Mouse (Mus musculus) hindbrain, embryonic 12.5 days (tissue): ENCODE results near the gene Nkiras2. TPM values are rescaled to one million over a fixed set of nuclear protein-coding genes. Genes with fewer than 3 reads are reported as not detected.
"Not testable (repeated sequence)": the region's sequence is repeated elsewhere in the genome, so short reads cannot be mapped to it uniquely, and the experiment has no call there.

Source experiments
- ATAC-seq: fragments of 200-750 bp; cut with Nextera tagmentation; 2 replicates; pipeline ENCODE4 v1.8.0; 2017; ENCODE audit warnings: moderate TSS enrichment; ENCODE audit not compliant: low FRiP score
- H3K27ac ChIP-seq: fragments of 300-500 bp; sonication (generic); 2 replicates; pipeline ENCODE4 v1.5.1; 2016; ENCODE audit warnings: mild to moderate bottlenecking
- H3K27me3 ChIP-seq: fragments of 300-500 bp; sonication (generic); 2 replicates; pipeline ENCODE4 v1.6.1; 2016; ENCODE audit warnings: mild to moderate bottlenecking
- H3K36me3 ChIP-seq: fragments of 300-500 bp; sonication (generic); 2 replicates; pipeline ENCODE4 v1.6.1; 2016; ENCODE audit warnings: mild to moderate bottlenecking
- H3K4me1 ChIP-seq: fragments of 300-500 bp; sonication (generic); 2 replicates; pipeline ENCODE4 v1.6.1; 2016
- H3K4me2 ChIP-seq: fragments of 300-500 bp; sonication (generic); replicated peaks from 2 replicates; pipeline ENCODE4 v1.6.1; 2016; ENCODE audit warnings: mild to moderate bottlenecking
- H3K4me3 ChIP-seq: fragments of 300-500 bp; sonication (generic); 2 replicates; pipeline ENCODE4 v1.5.1; 2016; ENCODE audit warnings: mild to moderate bottlenecking
- H3K9ac ChIP-seq: fragments of 300-500 bp; sonication (generic); 2 replicates; pipeline ENCODE4 v1.6.1; 2016; ENCODE audit warnings: mild to moderate bottlenecking, moderate library complexity
- H3K9me3 ChIP-seq: fragments of 300-500 bp; sonication (generic); replicated peaks from 2 replicates; pipeline ENCODE4 v1.6.1; 2016; ENCODE audit warnings: mild to moderate bottlenecking
- WGBS: fragments of 180-500 bp; shearing (Covaris S2); methylation state at CpG from one replicate; pipeline ENCODE4 v1.1.7; 2016; 5-methylcytosine and 5-hydroxymethylcytosine counted together
- polyA plus RNA-seq: library from polyadenylated mRNA; unstranded; fragments of >200 nt; fragmentation: Nextera tagmentation; extraction: Ambion mirVana; gene quantifications from 2 replicates; pipeline ENCODE4 v1.2.1, GENCODE M21; 2016

Gene Nkiras2
- polyA plus RNA-seq, 1 experiment from 2014 or later = 109 TPM

- peaks cover 34% of the 10 kb centered on the region for H3K27me3 ChIP-seq
- peaks cover 8% of the 10 kb centered on the region; the same call in 1 of the 2 replicates for H3K4me1 ChIP-seq
- H3K4me3 ChIP-seq = no peak overlapping the region
- WGBS = 89% methylated on average over 8 of the region's 8 CpGs
- no peaks in the 10 kb centered on the region for H3K9me3 ChIP-seq
- H3K4me2 ChIP-seq = no peak overlapping the region
- H3K9ac ChIP-seq = no peak overlapping the region
- H3K36me3 ChIP-seq = no peaks in the 10 kb centered on the region
- no peak for ATAC-seq
- H3K27ac ChIP-seq = no peak overlapping the region
Observed at GRCm38 (mm10) chr11:100648405-100648804, 29.4 kb downstream of the Nkiras2 start.

GRCm38 (mm10) chr11:100651205-100651604 lies 32.2 kb downstream of the Nkiras2 start:
- 17% methylated on average over 8 of the region's 8 CpGs for WGBS
- Histone ChIP-seq H3K9me3 (no peaks in the 10 kb centered on the region), H3K4me1 (peaks cover 12% of the 10 kb centered on the region), H3K27ac (no peak overlapping the region), H3K9ac (no peak overlapping the region), H3K27me3 (peaks cover 34% of the 10 kb centered on the region), H3K36me3 (no peaks in the 10 kb centered on the region), H3K4me3 (no peak overlapping the region), H3K4me2 (no peak overlapping the region)
- no peak for ATAC-seq

- H3K36me3 ChIP-seq = no peaks in the 10 kb centered on the region
- H3K9ac ChIP-seq = no peak overlapping the region
- H3K4me3 ChIP-seq = no peak overlapping the region
- peaks cover 34% of the 10 kb centered on the region for H3K27me3 ChIP-seq
- no peak overlapping the region for H3K4me2 ChIP-seq
- no peak for ATAC-seq
- H3K4me1 ChIP-seq = peaks cover 17% of the 10 kb centered on the region
- H3K27ac ChIP-seq = no peak overlapping the region
- WGBS = 29% methylated on average over 3 of the region's 3 CpGs
- H3K9me3 ChIP-seq = no peaks in the 10 kb centered on the region
Observed at GRCm38 (mm10) chr11:100651748-100652147, 32.7 kb downstream of the Nkiras2 start.

- H3K9ac ChIP-seq, H3K4me3 ChIP-seq, H3K9me3 ChIP-seq, ATAC-seq, H3K27ac ChIP-seq, H3K36me3 ChIP-seq, H3K4me2 ChIP-seq: not testable (repeated sequence)
- Histone ChIP-seq H3K27me3 (peaks cover 21% of the 10 kb centered on the region), H3K4me1 (peaks cover 14% of the 10 kb centered on the region)
- 53% methylated on average over 3 of the region's 3 CpGs for WGBS
Observed at GRCm38 (mm10) chr11:100655589-100655988, 36.5 kb downstream of the Nkiras2 start.

- H3K9me3 ChIP-seq = no peaks in the 10 kb centered on the region
- peaks cover 13% of the 10 kb centered on the region for H3K27me3 ChIP-seq
- 18% methylated on average over 6 of the region's 6 CpGs for WGBS
- ATAC-seq = no peak
- no peak overlapping the region for H3K9ac ChIP-seq
- no peak overlapping the region for H3K4me2 ChIP-seq
- no peak overlapping the region for H3K27ac ChIP-seq
- H3K4me3 ChIP-seq = no peak overlapping the region
- H3K4me1 ChIP-seq = peaks cover 12% of the 10 kb centered on the region
- no peaks in the 10 kb centered on the region for H3K36me3 ChIP-seq
Observed at GRCm38 (mm10) chr11:100656458-100656857, 37.4 kb downstream of the Nkiras2 start.

GRCm38 (mm10) chr11:100659806-100660205 lies 40.8 kb downstream of the Nkiras2 start:
- no peak overlapping the region for H3K9ac ChIP-seq
- no peak overlapping the region for H3K27ac ChIP-seq
- no peak overlapping the region for H3K4me3 ChIP-seq
- no peaks in the 10 kb centered on the region for H3K36me3 ChIP-seq
- ATAC-seq = no peak
- peaks cover 7% of the 10 kb centered on the region for H3K4me1 ChIP-seq
- WGBS = 70% methylated on average over 10 of the region's 10 CpGs
- no peak overlapping the region for H3K4me2 ChIP-seq
- peaks cover 5% of the 10 kb centered on the region; the same call in 1 of the 2 replicates for H3K27me3 ChIP-seq
- no peaks in the 10 kb centered on the region for H3K9me3 ChIP-seq

GRCm38 (mm10) chr11:100671049-100671448 lies 52.0 kb downstream of the Nkiras2 start:
- Histone ChIP-seq H3K9me3 (no peaks in the 10 kb centered on the region), H3K4me3 (no peak overlapping the region), H3K4me1 (peaks cover 6% of the 10 kb centered on the region), H3K36me3 (no peaks in the 10 kb centered on the region), H3K27me3 (peaks cover 21% of the 10 kb centered on the region), H3K9ac (no peak overlapping the region), H3K4me2 (no peak overlapping the region), H3K27ac (no peak overlapping the region)
- ATAC-seq = no peak
- WGBS = 86% methylated on average over 1 of the region's 1 CpGs

- Histone ChIP-seq H3K9me3 (no peaks in the 10 kb centered on the region), H3K4me2 (no peak overlapping the region), H3K27me3 (peaks cover 26% of the 10 kb centered on the region), H3K4me3 (no peak overlapping the region), H3K36me3 (no peaks in the 10 kb centered on the region), H3K27ac (no peak overlapping the region), H3K4me1 (peaks cover 6% of the 10 kb centered on the region), H3K9ac (no peak overlapping the region)
- ATAC-seq = no peak
- 83% methylated on average over 2 of the region's 2 CpGs for WGBS
Observed at GRCm38 (mm10) chr11:100671956-100672355, 52.9 kb downstream of the Nkiras2 start.

- under 1% methylated on average over 20 of the region's 23 CpGs for WGBS
- no peak for ATAC-seq
- no peak overlapping the region for H3K27ac ChIP-seq
Observed at GRCm38 (mm10) chr11:100673169-100673568, 54.1 kb downstream of the Nkiras2 start.

More at GRCm38 (mm10) chr11:100673169-100673568, 54.1 kb downstream of the Nkiras2 start:
- Histone ChIP-seq H3K9me3 (no peaks in the 10 kb centered on the region), H3K4me3 (peak overlapping the region; percentile 16; the same call in 1 of the 2 replicates), H3K4me1 (peaks cover 6% of the 10 kb centered on the region), H3K9ac (peak overlapping the region; percentile 50), H3K27me3 (peaks cover 26% of the 10 kb centered on the region), H3K4me2 (peak overlapping the region; percentile 43), H3K36me3 (no peaks in the 10 kb centered on the region)

Other genes starting within 250 kb of the Nkiras2 start
- gene Jup, start 221.5 kb upstream of the Nkiras2 start, polyA plus RNA-seq = 64.0 and 64.6 TPM in 2 replicates
- gene P3h4, start 204.4 kb upstream of the Nkiras2 start, polyA plus RNA-seq = 34.3 and 35.9 TPM in 2 replicates
- gene Fkbp10, start 203.5 kb upstream of the Nkiras2 start, polyA plus RNA-seq = 72.5 and 75.6 TPM in 2 replicates
- gene Nt5c3b, start 177.4 kb upstream of the Nkiras2 start, polyA plus RNA-seq = 101 and 112 TPM in 2 replicates
- 0.68 and 0.94 TPM in 2 replicates for gene Klhl10, start 177.3 kb upstream of the Nkiras2 start, polyA plus RNA-seq
- gene Klhl11, start 146.5 kb upstream of the Nkiras2 start, polyA plus RNA-seq = 13.7 and 14.8 TPM in 2 replicates
- 348 and 359 TPM in 2 replicates for gene Acly, start 91.2 kb upstream of the Nkiras2 start, polyA plus RNA-seq
- 2.7 and 3.2 TPM in 2 replicates for gene Ttc25, start 73.6 kb upstream of the Nkiras2 start, polyA plus RNA-seq
- gene Cnp, start 44.3 kb upstream of the Nkiras2 start, polyA plus RNA-seq = 29.1 and 29.2 TPM in 2 replicates
- gene Dnajc7, start 924 bp downstream of the Nkiras2 start, polyA plus RNA-seq = 307 and 311 TPM in 2 replicates
- gene Zfp385c, start 73.2 kb downstream of the Nkiras2 start, polyA plus RNA-seq = 0.53 and 0.74 TPM in 2 replicates
- 1.4 and 2.7 TPM in 2 replicates for gene Dhx58, start 85.0 kb downstream of the Nkiras2 start, polyA plus RNA-seq
- gene Kat2a, start 93.2 kb downstream of the Nkiras2 start, polyA plus RNA-seq = 61.4 and 61.8 TPM in 2 replicates
- gene Hspb9, start 94.6 kb downstream of the Nkiras2 start, polyA plus RNA-seq = 0.35 and 0.38 TPM in 2 replicates
- 17.7 and 19.9 TPM in 2 replicates for gene Rab5c, start 119.0 kb downstream of the Nkiras2 start, polyA plus RNA-seq
- 6.0 and 6.2 TPM in 2 replicates for gene Kcnh4, start 140.7 kb downstream of the Nkiras2 start, polyA plus RNA-seq
- gene Hcrt, start 143.7 kb downstream of the Nkiras2 start, polyA plus RNA-seq = not detected in 2 replicates
- 4.4 and 4.7 TPM in 2 replicates for gene Ghdc, start 151.7 kb downstream of the Nkiras2 start, polyA plus RNA-seq
- 17.3 and 20.5 TPM in 2 replicates for gene Stat5b, start 231.5 kb downstream of the Nkiras2 start, polyA plus RNA-seq
- 1.4 and 2.8 TPM in 2 replicates for gene Stat5a, start 240.1 kb downstream of the Nkiras2 start, polyA plus RNA-seq